ENCODE assay signal across 16 mouse cellular contexts in the genomic region with DNA sequence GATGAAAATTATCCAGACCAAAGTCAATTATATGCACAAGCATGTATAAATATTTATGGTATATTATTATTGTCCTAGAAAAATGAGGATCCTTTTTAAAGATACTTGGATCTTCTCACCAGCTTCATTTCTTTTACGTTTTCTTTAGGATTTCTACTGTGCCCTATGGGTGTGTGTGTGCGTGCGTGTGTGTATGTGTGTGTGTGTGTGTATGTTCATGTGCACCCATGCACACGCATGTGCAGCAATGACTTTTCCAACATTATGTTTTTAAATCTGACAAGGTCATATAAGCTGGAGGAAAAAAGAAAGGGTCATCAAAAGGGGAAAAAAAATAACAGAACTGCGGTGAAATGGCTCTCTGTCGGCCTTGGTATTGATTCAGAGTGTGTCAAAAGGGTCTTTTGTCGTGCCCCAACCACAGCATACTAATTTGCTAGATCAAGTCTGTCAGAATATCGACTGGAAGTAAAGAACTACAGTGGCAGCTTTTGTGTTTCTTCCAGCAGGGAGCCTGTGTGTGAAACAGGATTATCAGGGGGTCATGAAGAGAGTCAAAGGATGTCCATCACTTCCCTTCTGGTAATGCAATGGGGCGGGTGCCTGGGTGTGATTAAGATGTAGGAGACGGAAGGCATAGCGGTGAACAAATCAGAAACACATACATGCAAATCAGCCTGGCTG.
DNase-seq lines count a peak whose midpoint lies in the region; ATAC-seq and TF ChIP-seq lines count a peak whose summit lies in the region.
"Had no signal": no experiment of that assay in that cellular context is flagged by ENCODE, and none has a peak within 500 bp of the region (broad histone marks: within the 10 kb centered on the region; RNA-seq: fewer than 3 reads in every experiment).

No protein-coding gene starts in this region.

- H3K9ac ChIP-seq in forebrain, postnatal 0 days: no peak overlapping the region
- H3K9ac ChIP-seq in midbrain, embryonic 11.5 days (ENCODE audit: low read length): no peak overlapping the region
- H3K9ac ChIP-seq: liver, embryonic 15.5 days had no signal

- H3K27ac ChIP-seq in forebrain, postnatal 0 days (ENCODE audit: low read depth, low read length): no peak overlapping the region
- H3K27ac ChIP-seq in midbrain, embryonic 11.5 days (ENCODE audit: low read depth, low read length): no peak overlapping the region
- H3K27ac ChIP-seq: liver, embryonic 15.5 days had no signal

- intact Hi-C loops in left cerebral cortex, postnatal 4 days (cut with DNase I): no loop called here

- 16% methylated on average over 11 of the region's 11 CpGs for WGBS in forebrain, postnatal 0 days
- WGBS in midbrain, embryonic 11.5 days: 22% methylated on average over 11 of the region's 11 CpGs

- H3K4me3 ChIP-seq in forebrain, postnatal 0 days (ENCODE audit: low read depth, low read length): no peak overlapping the region
- H3K4me3 ChIP-seq in midbrain, embryonic 11.5 days (ENCODE audit: low read depth, low read length): no peak overlapping the region
- H3K4me3 ChIP-seq: liver, embryonic 15.5 days; myocyte had no signal

- TF ChIP-seq CTCF in forebrain, postnatal 0 days (IDR thresholded peaks at IDR 0.05; ENCODE audit: low read depth): no peak

- no peaks in the 10 kb centered on the region for H3K36me3 ChIP-seq in forebrain, postnatal 0 days (ENCODE audit: insufficient read depth)
- H3K36me3 ChIP-seq in midbrain, embryonic 11.5 days (ENCODE audit: control insufficient read depth, insufficient read depth, low read length): no peaks in the 10 kb centered on the region
- H3K36me3 ChIP-seq: liver, embryonic 15.5 days had no signal

- DNase-seq in left cerebral cortex, postnatal 4 days: peak; percentile 25
- no peak for DNase-seq in left cerebral cortex, adult 8-10 months (ENCODE audit: low spot score in 2 of 2)
- peak; percentile 7 for DNase-seq in forebrain, postnatal 0 days
- DNase-seq in midbrain, embryonic 11.5 days (ENCODE audit: low spot score, missing footprints): peak; percentile 95
- no peak for DNase-seq in kidney, postnatal 14 days
- DNase-seq in gastrocnemius, postnatal 25 days: no peak
- DNase-seq in thymus, postnatal 0 days (ENCODE audit: low spot score): no peak
- no peak for DNase-seq in ovary, postnatal 14 days (ENCODE audit: low spot score)
- DNase-seq: adrenal gland, adult 8-10 months; gastrocnemius, postnatal 36 days; kidney, adult 11 months; kidney, postnatal 4 days; lung, postnatal 36 days; spleen, adult 18-20 months had no signal

- ATAC-seq in forebrain, postnatal 0 days: no peak
- peak; percentile 97 for ATAC-seq in midbrain, embryonic 11.5 days (ENCODE audit: low FRiP score)

- no peaks in the 10 kb centered on the region for H3K9me3 ChIP-seq in forebrain, postnatal 0 days (ENCODE audit: low read length)
- peaks cover 8% of the 10 kb centered on the region; the same call in 1 of the 2 replicates for H3K9me3 ChIP-seq in midbrain, embryonic 11.5 days (ENCODE audit: control insufficient read depth, low read length)
- H3K9me3 ChIP-seq: liver, embryonic 15.5 days had no signal

- H3K27me3 ChIP-seq in forebrain, postnatal 0 days (ENCODE audit: insufficient read depth, low read length): no peaks in the 10 kb centered on the region
- peaks cover 45% of the 10 kb centered on the region for H3K27me3 ChIP-seq in midbrain, embryonic 11.5 days (ENCODE audit: control insufficient read depth, insufficient read depth, low read length)
- H3K27me3 ChIP-seq: liver, embryonic 15.5 days had no signal

- H3K4me1 ChIP-seq in forebrain, postnatal 0 days (ENCODE audit: insufficient read depth): no peaks in the 10 kb centered on the region
- peaks cover 2% of the 10 kb centered on the region; the same call in 1 of the 2 replicates for H3K4me1 ChIP-seq in midbrain, embryonic 11.5 days (ENCODE audit: control insufficient read depth, insufficient read depth, low read length)
- H3K4me1 ChIP-seq: liver, embryonic 15.5 days had no signal

- no peak overlapping the region for H3K4me2 ChIP-seq in forebrain, postnatal 0 days (ENCODE audit: low read depth)
- no peak overlapping the region for H3K4me2 ChIP-seq in midbrain, embryonic 11.5 days
- H3K4me2 ChIP-seq: liver, embryonic 15.5 days had no signal

Comparison
In these comparisons a context has a peak if more than half of its experiments do, and no peak if none do; other contexts are left out.
1. DNase-seq: peak in left cerebral cortex, postnatal 4 days (single experiment), forebrain, postnatal 0 days (single experiment) and midbrain, embryonic 11.5 days (single experiment); none in left cerebral cortex, adult 8-10 months (0 of 2), kidney, postnatal 14 days (single experiment), gastrocnemius, postnatal 25 days (single experiment), thymus, postnatal 0 days (single experiment) and ovary, postnatal 14 days (single experiment).